Comparison of ENCODE assay signal across 18 mouse cellular contexts in the genomic region with DNA sequence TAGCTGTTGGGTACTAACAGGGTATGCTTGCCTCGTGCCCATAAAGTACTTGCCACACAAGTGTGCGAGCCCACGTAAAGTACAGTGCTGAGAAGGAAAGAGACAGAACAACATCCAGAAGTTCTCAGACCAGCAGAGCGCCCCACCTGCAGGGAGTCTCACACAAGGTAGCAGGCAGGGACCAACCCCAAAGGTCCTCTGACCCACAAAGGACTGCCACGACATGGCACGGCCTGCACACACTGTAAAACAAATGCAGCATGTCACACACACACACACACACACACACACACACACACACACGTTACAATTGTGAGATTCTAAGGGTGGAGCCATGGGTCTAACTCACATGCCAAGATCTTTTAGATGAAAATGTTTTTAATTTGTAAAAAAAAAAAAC.
A peak's percentile ranks its signal among the peaks of the same experiment; 100 is the strongest.
DNase-seq lines count a peak whose midpoint lies in the region; ATAC-seq and TF ChIP-seq lines count a peak whose summit lies in the region.
"Had no signal": no experiment of that assay in that cellular context is flagged by ENCODE, and none has a peak within 500 bp of the region (broad histone marks: within the 10 kb centered on the region; RNA-seq: fewer than 3 reads in every experiment).

No protein-coding gene starts in this region.

- no peak for ATAC-seq in heart, embryonic 12.5 days (ENCODE audit: insufficient number of reproducible peaks, low FRiP score)
- no peak for ATAC-seq in lung, embryonic 14.5 days (ENCODE audit: insufficient read depth)
- ATAC-seq in kidney, embryonic 15.5 days (replicated peaks; ENCODE audit: low FRiP score): 0 out of 2 replicates have a peak, but pooled peaks have one; percentile 15
- ATAC-seq in stomach, embryonic 14.5 days (ENCODE audit: insufficient number of reproducible peaks, insufficient read depth, low FRiP score, low read depth): peak; percentile 30; the same call in 1 of the 2 replicates
- no peak for ATAC-seq in megakaryocyte, adult 5-6 weeks (ENCODE audit: poor library complexity, severe bottlenecking)
- ATAC-seq: forebrain, postnatal 0 days; hindbrain, postnatal 0 days had no signal

- H3K9ac ChIP-seq in heart, embryonic 12.5 days: no peak overlapping the region
- H3K9ac ChIP-seq in lung, embryonic 14.5 days: no peak overlapping the region
- no peak overlapping the region for H3K9ac ChIP-seq in kidney, embryonic 15.5 days
- H3K9ac ChIP-seq in stomach, embryonic 14.5 days (replicated peaks; ENCODE audit: low read depth, low read length): no peak overlapping the region
- H3K9ac ChIP-seq: forebrain, postnatal 0 days; limb, embryonic 12.5 days had no signal

- no peak for TF ChIP-seq CTCF in lung, embryonic 14.5 days (IDR thresholded peaks at IDR 0.05; ENCODE audit: low read depth)

- DNase-seq in heart, embryonic 10.5 days (ENCODE audit: low spot score): no peak
- DNase-seq in lung, embryonic 14.5 days: no peak
- DNase-seq in lung, postnatal 4 days: no peak
- DNase-seq in frontal cortex, postnatal 14 days (ENCODE audit: low spot score in 2 of 2): no peak
- DNase-seq: cerebellum, postnatal 10 days; forebrain, postnatal 0 days; gastrocnemius, postnatal 10 days; heart, adult 2 months; right cerebral cortex, postnatal 14 days; thymus, adult 18-20 months had no signal

- H3K27me3 ChIP-seq in heart, embryonic 10.5 days (ENCODE audit: insufficient read depth, poor library complexity, severe bottlenecking): no peaks in the 10 kb centered on the region
- H3K27me3 ChIP-seq in heart, embryonic 12.5 days (replicated peaks): no peaks in the 10 kb centered on the region
- H3K27me3 ChIP-seq in lung, embryonic 14.5 days (ENCODE audit: insufficient read depth, low read length): no peaks in the 10 kb centered on the region
- H3K27me3 ChIP-seq in kidney, embryonic 15.5 days: no peaks in the 10 kb centered on the region
- no peaks in the 10 kb centered on the region for H3K27me3 ChIP-seq in stomach, embryonic 14.5 days (ENCODE audit: control insufficient read depth, insufficient read depth, low read length)
- H3K27me3 ChIP-seq: CH12.LX; limb, embryonic 12.5 days had no signal

- WGBS in heart, embryonic 10.5 days: 79% methylated on average over 7 of the region's 7 CpGs
- 79% methylated on average over 7 of the region's 7 CpGs for WGBS in heart, embryonic 12.5 days
- 55% methylated on average over 7 of the region's 7 CpGs for WGBS in lung, embryonic 14.5 days
- WGBS in kidney, embryonic 15.5 days: 58% methylated on average over 7 of the region's 7 CpGs
- 78% methylated on average over 7 of the region's 7 CpGs for WGBS in stomach, embryonic 14.5 days

- no peak overlapping the region for H3K4me2 ChIP-seq in heart, embryonic 12.5 days
- no peak overlapping the region for H3K4me2 ChIP-seq in lung, embryonic 14.5 days
- H3K4me2 ChIP-seq in kidney, embryonic 15.5 days: 0 out of 2 replicates have a peak overlapping the region, but pooled peaks have one; percentile 1
- H3K4me2 ChIP-seq in stomach, embryonic 14.5 days (replicated peaks; ENCODE audit: low read depth, low read length): no peak overlapping the region
- H3K4me2 ChIP-seq: limb, embryonic 12.5 days had no signal

- no peak overlapping the region for H3K4me3 ChIP-seq in heart, embryonic 10.5 days
- H3K4me3 ChIP-seq in heart, embryonic 12.5 days: no peak overlapping the region
- H3K4me3 ChIP-seq in lung, embryonic 14.5 days (ENCODE audit: low read depth, low read length): no peak overlapping the region
- H3K4me3 ChIP-seq in kidney, embryonic 15.5 days (replicated peaks): no peak overlapping the region
- H3K4me3 ChIP-seq in stomach, embryonic 14.5 days (ENCODE audit: low read depth, low read length): no peak overlapping the region
- H3K4me3 ChIP-seq: heart, adult 2 months; layer of hippocampus, adult 2 months; limb, embryonic 12.5 days had no signal

- 0 out of 2 replicates have a peak overlapping the region, but pooled peaks have one; percentile 56 for H3K27ac ChIP-seq in heart, embryonic 10.5 days
- H3K27ac ChIP-seq in heart, embryonic 12.5 days (ENCODE audit: poor library complexity, severe bottlenecking): no peak overlapping the region
- H3K27ac ChIP-seq in lung, embryonic 14.5 days (ENCODE audit: low read depth): peak overlapping the region; percentile 72
- peak overlapping the region; percentile 92 for H3K27ac ChIP-seq in kidney, embryonic 15.5 days
- H3K27ac ChIP-seq in stomach, embryonic 14.5 days (ENCODE audit: low read length): peak overlapping the region; percentile 91; the same call in 1 of the 2 replicates
- H3K27ac ChIP-seq: heart, adult 2 months; hindbrain, postnatal 0 days; layer of hippocampus, adult 2 months; limb, embryonic 12.5 days had no signal

- no peaks in the 10 kb centered on the region for H3K9me3 ChIP-seq in heart, embryonic 10.5 days
- no peaks in the 10 kb centered on the region for H3K9me3 ChIP-seq in heart, embryonic 12.5 days (replicated peaks)
- H3K9me3 ChIP-seq in lung, embryonic 14.5 days (ENCODE audit: low read depth, low read length): no peaks in the 10 kb centered on the region
- no peaks in the 10 kb centered on the region for H3K9me3 ChIP-seq in kidney, embryonic 15.5 days (replicated peaks)
- no peaks in the 10 kb centered on the region for H3K9me3 ChIP-seq in stomach, embryonic 14.5 days (ENCODE audit: control insufficient read depth, low read depth, low read length)
- H3K9me3 ChIP-seq: limb, embryonic 12.5 days had no signal

- H3K4me1 ChIP-seq in heart, embryonic 10.5 days: peaks cover 70% of the 10 kb centered on the region
- peaks cover 76% of the 10 kb centered on the region for H3K4me1 ChIP-seq in heart, embryonic 12.5 days (replicated peaks)
- 0 out of 2 replicates have a peak, but pooled peaks cover 3% of the 10 kb centered on the region for H3K4me1 ChIP-seq in lung, embryonic 14.5 days (ENCODE audit: insufficient read depth)
- peaks cover 25% of the 10 kb centered on the region for H3K4me1 ChIP-seq in kidney, embryonic 15.5 days
- peaks cover 21% of the 10 kb centered on the region for H3K4me1 ChIP-seq in stomach, embryonic 14.5 days (ENCODE audit: control insufficient read depth, insufficient read depth, low read length)

- no peaks in the 10 kb centered on the region for H3K36me3 ChIP-seq in heart, embryonic 10.5 days
- H3K36me3 ChIP-seq in heart, embryonic 12.5 days: no peaks in the 10 kb centered on the region
- no peaks in the 10 kb centered on the region for H3K36me3 ChIP-seq in lung, embryonic 14.5 days (ENCODE audit: insufficient read depth)
- peaks cover 1% of the 10 kb centered on the region; the same call in 1 of the 2 replicates for H3K36me3 ChIP-seq in kidney, embryonic 15.5 days
- H3K36me3 ChIP-seq in stomach, embryonic 14.5 days (ENCODE audit: control insufficient read depth, insufficient read depth, low read length): no peaks in the 10 kb centered on the region

Comparison
In these comparisons a context has a peak if more than half of its experiments do, and no peak if none do; other contexts are left out.
1. ATAC-seq: peak in kidney, embryonic 15.5 days (single experiment) and stomach, embryonic 14.5 days (single experiment); none in heart, embryonic 12.5 days (single experiment), lung, embryonic 14.5 days (single experiment) and megakaryocyte, adult 5-6 weeks (single experiment).